Mouse (Mus musculus): ENCODE results near the gene 2310003L06Rik. TPM values are rescaled to one million over a fixed set of nuclear protein-coding genes. Genes with fewer than 3 reads are reported as not detected.

Gene 2310003L06Rik
- not detected in 2 replicates for polyA plus RNA-seq (2016; fragmentation: Nextera tagmentation; extraction: Ambion mirVana)

DNA sequence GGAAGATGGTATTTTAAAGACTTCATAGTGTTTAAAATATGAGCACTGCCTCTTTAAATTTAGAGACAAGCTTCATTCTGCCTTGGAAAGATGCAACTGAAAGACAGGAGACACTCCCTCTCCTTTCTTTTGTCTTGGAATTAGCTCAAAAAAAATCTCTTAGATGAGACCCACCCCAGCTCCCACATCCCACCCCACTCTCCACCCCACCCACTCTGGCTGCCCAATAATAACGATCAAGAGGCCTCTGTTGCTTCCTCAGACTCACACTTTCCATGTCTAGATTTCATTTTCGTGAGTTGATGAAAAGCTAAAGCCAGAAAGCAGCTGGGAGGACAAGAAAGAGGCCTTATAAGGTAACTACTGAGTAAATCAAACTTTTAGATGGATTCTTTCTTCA lies at the start of gene 2310003L06Rik, which contains the start of gene Gm28434:
TSS of gene 2310003L06Rik (plus strand) at position 259 of the 400 bp plus-strand sequence.
TSS of gene Gm28434 (plus strand) at position 317 of the 400 bp plus-strand sequence.
- no peaks in the 10 kb centered on the region for H3K27me3 ChIP-seq
- ATAC-seq (ENCODE audit: low FRiP score), result no peak
- 58% methylated on average over 2 of the region's 2 CpGs for WGBS
- H3K4me1 ChIP-seq, result no peaks in the 10 kb centered on the region
- no peak within 1 kb of the TSS for H3K9ac ChIP-seq
- no peak within 1 kb of the TSS for H3K4me3 ChIP-seq
- no peaks in the 10 kb centered on the region for H3K9me3 ChIP-seq (replicated peaks)
- no peaks in the 10 kb centered on the region for H3K36me3 ChIP-seq
- no peak within 1 kb of the TSS for H3K4me2 ChIP-seq (replicated peaks)
- H3K27ac ChIP-seq, result no peak within 1 kb of the TSS

DNA sequence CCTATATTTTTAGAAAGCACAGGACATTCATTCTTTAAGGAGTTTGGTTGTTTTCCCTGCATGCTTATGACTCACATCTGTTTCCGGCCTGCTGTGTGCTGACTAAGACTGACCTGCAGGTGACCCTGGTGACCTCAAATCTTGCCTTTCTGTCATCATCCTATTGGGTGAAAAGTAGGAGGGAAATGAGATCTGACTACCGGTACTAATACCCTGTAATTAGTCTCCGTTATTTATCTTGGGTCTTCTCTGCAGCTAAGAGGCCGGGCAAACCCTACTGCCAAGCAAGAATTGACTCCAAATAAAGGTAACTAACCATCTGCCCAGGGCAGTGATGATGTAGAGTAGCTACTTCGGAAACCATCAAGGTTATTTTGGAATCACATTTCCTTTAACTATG lies 43.9 kb upstream of the 2310003L06Rik start, which contains the start of gene Csn3:
TSS of gene Csn3 (plus strand) at position 208 of the 400 bp plus-strand sequence.
- 32% methylated on average over 5 of the region's 5 CpGs for WGBS
- H3K27ac ChIP-seq, result no peak within 1 kb of the TSS
- no peak within 1 kb of the TSS for H3K4me3 ChIP-seq
- H3K4me1 ChIP-seq, result no peaks in the 10 kb centered on the region
- H3K27me3 ChIP-seq, result no peaks in the 10 kb centered on the region
- ATAC-seq (ENCODE audit: low FRiP score), result no peak
- no peaks in the 10 kb centered on the region for H3K9me3 ChIP-seq (replicated peaks)
- H3K36me3 ChIP-seq, result no peaks in the 10 kb centered on the region
- H3K9ac ChIP-seq, result no peak within 1 kb of the TSS
- H3K4me2 ChIP-seq (replicated peaks), result no peak within 1 kb of the TSS

DNA sequence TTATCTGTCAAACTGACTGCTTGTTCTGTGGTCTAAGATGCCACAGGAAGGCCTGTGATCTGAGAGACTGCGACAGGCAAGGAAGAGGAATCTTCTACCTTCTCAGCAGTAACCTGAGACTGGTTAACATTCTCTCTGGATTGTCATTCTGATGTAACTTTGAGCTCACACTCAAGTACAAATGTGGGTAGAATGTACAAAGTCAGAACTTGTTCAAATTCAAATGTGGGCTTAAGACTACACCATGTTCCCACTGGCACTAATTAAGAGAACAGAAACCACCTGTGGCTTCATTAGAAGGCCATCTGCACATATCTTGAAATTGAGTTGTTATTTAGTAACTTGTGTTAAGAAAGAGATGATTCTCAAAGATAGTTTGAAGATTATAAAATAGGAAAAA lies 37.7 kb upstream of the 2310003L06Rik start:
- Histone ChIP-seq H3K36me3 (no peaks in the 10 kb centered on the region), H3K27me3 (no peaks in the 10 kb centered on the region), H3K27ac (no peak overlapping the region), H3K4me3 (no peak overlapping the region), H3K4me1 (no peaks in the 10 kb centered on the region), H3K4me2 (replicated peaks) (no peak overlapping the region), H3K9ac (no peak overlapping the region), H3K9me3 (replicated peaks) (no peaks in the 10 kb centered on the region)
- WGBS, result 39% methylated on average over 1 of the region's 1 CpGs
- ATAC-seq (ENCODE audit: low FRiP score), result no peak

DNA sequence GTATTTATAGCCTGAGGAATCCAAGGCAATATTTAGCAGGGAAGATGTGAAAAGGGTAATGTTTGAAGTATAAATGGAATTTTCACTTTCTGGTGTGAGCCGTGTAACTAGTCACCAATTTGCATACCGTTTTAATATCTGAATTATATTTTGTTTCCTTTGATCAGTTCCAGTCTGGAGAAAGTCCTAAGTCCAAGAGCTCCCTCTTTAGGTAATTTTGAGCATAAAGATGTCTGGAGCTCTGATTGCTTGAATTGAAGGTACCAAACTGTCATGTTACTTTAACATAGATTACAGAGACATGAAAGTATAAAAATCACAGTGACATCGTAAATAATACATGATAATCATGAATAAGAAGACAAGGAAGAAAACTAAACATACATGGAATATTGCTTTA lies 28.5 kb upstream of the 2310003L06Rik start:
- no peak overlapping the region for H3K27ac ChIP-seq
- no peak overlapping the region for H3K4me3 ChIP-seq
- WGBS, result 53% methylated on average over 3 of the region's 3 CpGs
- ATAC-seq (ENCODE audit: low FRiP score), result no peak
- H3K4me1 ChIP-seq, result no peaks in the 10 kb centered on the region
- H3K27me3 ChIP-seq, result no peaks in the 10 kb centered on the region
- H3K36me3 ChIP-seq, result no peaks in the 10 kb centered on the region
- no peak overlapping the region for H3K4me2 ChIP-seq (replicated peaks)
- H3K9ac ChIP-seq, result no peak overlapping the region
- H3K9me3 ChIP-seq (replicated peaks), result no peaks in the 10 kb centered on the region

DNA sequence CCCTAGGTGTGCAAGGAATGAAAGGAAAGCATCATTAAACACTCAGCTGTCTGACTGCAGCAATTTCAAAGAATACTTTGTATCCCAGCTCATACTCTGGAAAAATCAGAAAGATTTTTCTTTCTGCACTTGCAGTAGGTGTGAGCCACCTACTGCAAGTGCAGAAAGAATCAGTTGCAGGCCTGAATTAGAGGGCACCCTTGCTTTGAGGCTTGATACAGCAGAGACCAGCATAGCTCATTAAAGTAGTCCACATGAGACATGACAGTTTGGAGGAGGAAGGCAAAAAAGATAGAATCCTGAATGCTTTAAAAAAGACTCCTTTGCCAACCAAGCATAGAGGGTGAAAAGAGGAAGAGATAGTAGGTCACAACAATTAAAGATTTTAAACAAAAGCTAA lies 26.7 kb upstream of the 2310003L06Rik start:
- Histone ChIP-seq H3K9ac (no peak overlapping the region), H3K27ac (no peak overlapping the region), H3K27me3 (no peaks in the 10 kb centered on the region), H3K36me3 (no peaks in the 10 kb centered on the region), H3K4me2 (replicated peaks) (no peak overlapping the region), H3K4me1 (no peaks in the 10 kb centered on the region), H3K9me3 (replicated peaks) (no peaks in the 10 kb centered on the region), H3K4me3 (no peak overlapping the region)
- no peak for ATAC-seq (ENCODE audit: low FRiP score)

DNA sequence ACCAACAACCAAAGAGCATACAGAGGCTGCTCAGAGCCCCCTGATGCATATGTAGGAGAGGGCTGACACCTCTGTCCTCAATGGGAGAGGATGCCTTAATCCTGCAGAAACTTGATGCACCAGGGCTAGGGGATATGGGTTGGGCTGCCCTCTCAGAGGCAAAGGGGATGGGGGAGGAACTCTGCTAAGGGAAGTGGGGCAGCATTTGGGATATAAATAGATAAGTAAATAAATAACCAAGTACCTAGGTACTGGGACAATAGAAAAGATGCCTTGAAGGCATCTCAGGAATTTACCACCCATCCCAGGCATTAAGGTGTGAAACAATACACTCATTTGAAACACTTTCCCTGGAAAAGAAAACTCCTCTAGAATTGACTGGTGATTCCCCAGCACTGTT lies 17.4 kb upstream of the 2310003L06Rik start:
- H3K9me3 ChIP-seq (replicated peaks), result no peaks in the 10 kb centered on the region
- no peaks in the 10 kb centered on the region for H3K27me3 ChIP-seq
- no peak overlapping the region for H3K9ac ChIP-seq
- no peak overlapping the region for H3K27ac ChIP-seq
- H3K36me3 ChIP-seq, result no peaks in the 10 kb centered on the region
- ATAC-seq (ENCODE audit: low FRiP score), result no peak
- H3K4me2 ChIP-seq (replicated peaks), result no peak overlapping the region
- H3K4me3 ChIP-seq, result no peak overlapping the region
- no peaks in the 10 kb centered on the region for H3K4me1 ChIP-seq

DNA sequence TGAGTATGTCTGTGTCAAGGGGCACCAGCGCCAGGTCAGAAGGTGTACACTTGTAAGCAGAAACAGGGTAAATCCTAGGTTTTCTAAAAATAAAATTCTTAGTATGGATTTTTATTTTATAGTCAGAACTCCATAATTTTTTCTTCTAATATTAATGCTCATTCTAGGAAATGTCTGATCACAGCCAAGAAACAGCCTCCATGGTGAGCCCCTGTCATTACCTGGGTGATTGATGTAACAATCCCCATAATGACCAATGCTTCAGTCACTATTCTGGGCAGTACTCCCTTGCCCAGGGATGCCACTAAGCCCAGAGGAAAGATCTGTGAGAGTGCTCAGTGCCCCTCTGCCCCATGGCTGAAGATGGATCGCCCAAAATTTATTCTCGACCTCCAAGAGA lies 9.9 kb downstream of the 2310003L06Rik start, which contains the start of gene Cabs1:
TSS of gene Cabs1 (plus strand) at position 301 of the 400 bp plus-strand sequence.
- no peak within 1 kb of the TSS for H3K9ac ChIP-seq
- H3K4me3 ChIP-seq, result no peak within 1 kb of the TSS
- ATAC-seq (ENCODE audit: low FRiP score), result no peak
- H3K27me3 ChIP-seq, result no peaks in the 10 kb centered on the region
- H3K4me2 ChIP-seq (replicated peaks), result no peak within 1 kb of the TSS
- 87% methylated on average over 3 of the region's 3 CpGs for WGBS
- H3K36me3 ChIP-seq, result no peaks in the 10 kb centered on the region
- no peak within 1 kb of the TSS for H3K27ac ChIP-seq
- H3K9me3 ChIP-seq (replicated peaks), result no peaks in the 10 kb centered on the region
- no peaks in the 10 kb centered on the region for H3K4me1 ChIP-seq

DNA sequence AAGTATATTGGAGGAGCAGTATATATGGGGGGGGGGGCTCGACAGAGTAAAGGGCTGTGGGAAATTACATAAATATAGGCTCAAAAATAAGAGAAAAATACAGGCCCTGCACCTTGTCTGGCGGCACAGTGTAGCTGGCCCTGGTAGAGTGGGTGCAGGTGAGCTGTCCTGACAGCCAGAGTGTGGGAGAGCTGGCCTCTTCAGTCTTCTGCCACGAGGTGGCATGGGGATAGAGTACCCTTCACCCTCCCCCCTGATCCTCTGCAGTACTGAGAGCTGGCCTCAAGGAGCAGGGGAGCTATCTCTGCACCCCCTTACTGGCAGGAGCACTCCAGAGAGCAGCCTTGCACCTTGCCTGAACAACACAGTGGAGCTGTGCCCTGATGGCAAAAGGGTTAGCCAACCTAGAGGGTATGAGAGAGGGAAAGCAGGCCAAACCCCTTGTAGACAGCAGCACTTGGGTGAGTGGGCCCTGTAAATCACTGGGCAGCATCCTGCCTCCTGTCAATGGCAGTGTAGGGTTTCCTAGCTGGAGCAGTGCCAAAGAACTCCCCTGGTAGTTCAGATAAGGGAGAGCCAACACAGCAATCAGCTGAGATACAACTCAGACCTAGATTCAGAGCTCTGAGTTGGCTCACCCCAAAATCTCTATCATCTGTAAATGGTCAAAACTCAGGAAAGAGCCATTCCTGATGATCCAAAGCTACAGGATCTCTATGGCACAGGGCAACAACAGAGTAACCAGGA lies 13.4 kb downstream of the 2310003L06Rik start:
- peak; percentile 38 for ATAC-seq (ENCODE audit: low FRiP score)

DNA sequence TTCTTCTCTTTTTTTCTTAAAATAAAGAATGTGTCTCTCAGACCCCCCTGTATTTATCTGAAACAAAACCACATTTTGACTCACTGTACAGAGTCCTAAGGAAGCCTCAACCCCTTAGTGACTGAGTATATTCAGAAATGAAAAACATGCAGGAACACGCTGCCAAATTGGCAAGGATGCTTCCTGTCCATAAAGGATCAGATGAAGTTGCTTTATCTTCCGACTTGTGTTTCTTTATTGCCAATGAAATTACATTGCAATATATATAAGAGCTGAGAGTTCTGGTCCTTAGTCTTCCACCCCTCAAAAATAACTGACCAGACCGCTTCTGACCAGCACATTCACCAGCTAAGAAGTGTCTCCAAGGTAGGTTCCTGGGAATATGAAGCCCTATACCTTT lies 33.0 kb downstream of the 2310003L06Rik start, which contains the start of gene Smr3a:
TSS of gene Smr3a (plus strand) at position 301 of the 400 bp plus-strand sequence.
- no peaks in the 10 kb centered on the region for H3K9me3 ChIP-seq (replicated peaks)
- no peaks in the 10 kb centered on the region for H3K27me3 ChIP-seq
- no peak within 1 kb of the TSS for H3K9ac ChIP-seq
- no peaks in the 10 kb centered on the region for H3K36me3 ChIP-seq
- no peaks in the 10 kb centered on the region for H3K4me1 ChIP-seq
- no peak within 1 kb of the TSS for H3K4me2 ChIP-seq (replicated peaks)
- 95% methylated on average over 3 of the region's 3 CpGs for WGBS
- no peak for ATAC-seq (ENCODE audit: low FRiP score)
- no peak within 1 kb of the TSS for H3K4me3 ChIP-seq
- H3K27ac ChIP-seq, result no peak within 1 kb of the TSS

More for the DNA sequence above, 13.4 kb downstream of the 2310003L06Rik start:
- no peak overlapping the region for H3K9ac ChIP-seq
- no peak overlapping the region for H3K27ac ChIP-seq
- H3K36me3 ChIP-seq, result no peaks in the 10 kb centered on the region
- no peak overlapping the region for H3K4me3 ChIP-seq
- H3K27me3 ChIP-seq, result no peaks in the 10 kb centered on the region
- WGBS, result 67% methylated on average over 3 of the region's 3 CpGs
- no peaks in the 10 kb centered on the region for H3K9me3 ChIP-seq (replicated peaks)
- H3K4me1 ChIP-seq, result no peaks in the 10 kb centered on the region
- no peak overlapping the region for H3K4me2 ChIP-seq (replicated peaks)

DNA sequence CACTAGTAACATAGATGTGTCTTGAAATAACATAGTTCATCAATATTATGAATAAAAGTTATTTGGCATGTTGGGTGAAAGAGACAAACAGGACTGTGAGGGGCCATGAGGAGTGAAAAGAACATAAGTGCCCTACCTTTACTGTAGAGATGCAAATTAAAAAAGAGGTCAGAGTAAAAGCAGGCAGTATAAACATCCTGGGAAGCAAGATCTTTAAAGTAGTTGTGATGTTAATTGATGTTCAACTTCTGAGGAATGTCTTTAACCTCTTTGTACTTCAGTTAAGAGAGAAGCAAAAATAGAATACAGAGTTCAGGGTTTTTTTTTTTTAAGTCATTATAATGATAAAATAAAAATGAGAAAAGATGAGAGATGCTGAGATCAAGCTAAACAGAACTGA lies 36.0 kb downstream of the 2310003L06Rik start:
- Histone ChIP-seq H3K4me3 (no peak overlapping the region), H3K36me3 (no peaks in the 10 kb centered on the region), H3K4me2 (replicated peaks) (no peak overlapping the region), H3K27me3 (no peaks in the 10 kb centered on the region), H3K27ac (no peak overlapping the region), H3K4me1 (no peaks in the 10 kb centered on the region), H3K9ac (no peak overlapping the region), H3K9me3 (replicated peaks) (no peaks in the 10 kb centered on the region)
- no peak for ATAC-seq (ENCODE audit: low FRiP score)

Other genes with a start within 250 kb of the 2310003L06Rik start
- gene Csn1s2a, start 194.9 kb upstream of the 2310003L06Rik start, polyA plus RNA-seq (2016; fragmentation: Nextera tagmentation; extraction: Ambion mirVana), result not detected in 2 replicates
- gene Csn1s2b, start 161.4 kb upstream of the 2310003L06Rik start, polyA plus RNA-seq (2016; fragmentation: Nextera tagmentation; extraction: Ambion mirVana), result not detected in 2 replicates
- gene Prr27, start 143.8 kb upstream of the 2310003L06Rik start, polyA plus RNA-seq (2016; fragmentation: Nextera tagmentation; extraction: Ambion mirVana), result not detected in 2 replicates
- not detected in 2 replicates for gene Odam, start 84.4 kb upstream of the 2310003L06Rik start, polyA plus RNA-seq (2016; fragmentation: Nextera tagmentation; extraction: Ambion mirVana)
- not detected in 2 replicates for gene Csn3, start 43.9 kb upstream of the 2310003L06Rik start, polyA plus RNA-seq (2016; fragmentation: Nextera tagmentation; extraction: Ambion mirVana)
- gene Gm28434, start 58 bp downstream of the 2310003L06Rik start, polyA plus RNA-seq (2016; fragmentation: Nextera tagmentation; extraction: Ambion mirVana), result not detected in 2 replicates
- not detected in 2 replicates for gene Cabs1, start 10.0 kb downstream of the 2310003L06Rik start, polyA plus RNA-seq (2016; fragmentation: Nextera tagmentation; extraction: Ambion mirVana)
- not detected in 2 replicates for gene Smr3a, start 33.1 kb downstream of the 2310003L06Rik start, polyA plus RNA-seq (2016; fragmentation: Nextera tagmentation; extraction: Ambion mirVana)
- not detected in 2 replicates for gene Smr2, start 117.1 kb downstream of the 2310003L06Rik start, polyA plus RNA-seq (2016; fragmentation: Nextera tagmentation; extraction: Ambion mirVana)
- gene Gm11116, start 142.1 kb downstream of the 2310003L06Rik start, polyA plus RNA-seq (2016; fragmentation: Nextera tagmentation; extraction: Ambion mirVana), result not detected in 2 replicates
- not detected in 2 replicates for gene Gm11115, start 184.6 kb downstream of the 2310003L06Rik start, polyA plus RNA-seq (2016; fragmentation: Nextera tagmentation; extraction: Ambion mirVana)